Mouse (Mus musculus): Measurements from ENCODE around the gene Gm10985. TPM values are rescaled to one million over a fixed set of nuclear protein-coding genes. Genes with fewer than 3 reads are reported as not detected.
A peak's percentile ranks its signal among the peaks of the same experiment; 100 is the strongest.

The Gm10985 gene
- total RNA-seq (2014; rRNA removed) = not detected in 2 replicates
- polyA plus RNA-seq (2015; fragmentation: Nextera tagmentation; extraction: Ambion mirVana) = not detected in 2 replicates

- ATAC-seq (no peak), DNase-seq (no peak)
- no peak within 1 kb of the TSS for H3K9ac ChIP-seq
- TF ChIP-seq CTCF (IDR thresholded peaks at IDR 0.05; ENCODE audit: low read depth) = no peak
- no peak within 1 kb of the TSS for H3K4me2 ChIP-seq (ENCODE audit: low read depth)
- no peak within 1 kb of the TSS for H3K4me3 ChIP-seq (ENCODE audit: low read depth, low read length)
- 82% methylated on average over 2 of the region's 2 CpGs for WGBS
- H3K27me3 ChIP-seq (ENCODE audit: insufficient read depth, low read length) = no peaks in the 10 kb centered on the region
- no peak within 1 kb of the TSS; the same call in 1 of the 2 replicates for H3K27ac ChIP-seq (ENCODE audit: low read depth, low read length)
- no peaks in the 10 kb centered on the region for H3K4me1 ChIP-seq (ENCODE audit: insufficient read depth)
- H3K36me3 ChIP-seq (ENCODE audit: insufficient read depth) = no peaks in the 10 kb centered on the region
- no peaks in the 10 kb centered on the region for H3K9me3 ChIP-seq (ENCODE audit: low read length)
Observed at GRCm38 (mm10) chr3:53844786-53845185, at the start of gene Gm10985. Gene Gm10985 (plus strand): TSS chr3:53845086.

DNA sequence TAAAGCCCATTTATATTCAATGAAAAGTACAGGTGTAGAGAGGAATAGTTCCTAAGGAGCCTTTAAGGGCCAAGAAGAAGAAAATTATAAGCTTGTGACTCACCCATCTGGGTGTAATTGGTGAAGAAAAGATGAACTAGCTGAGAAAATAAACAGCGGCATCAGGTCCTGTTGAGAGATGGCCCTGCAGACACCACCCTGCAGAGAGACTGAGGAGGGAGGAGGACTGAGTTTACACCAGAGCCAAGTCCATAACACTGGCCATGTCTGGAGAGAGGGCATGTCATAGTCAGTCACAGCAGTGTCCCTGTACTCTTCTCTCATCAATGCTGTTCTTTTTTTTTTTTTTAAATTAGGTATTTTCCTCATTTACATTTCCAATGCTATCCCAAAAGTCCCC lies 48.0 kb upstream of the Gm10985 start:
- H3K36me3 ChIP-seq (ENCODE audit: insufficient read depth) = no peaks in the 10 kb centered on the region
- H3K4me1 ChIP-seq (ENCODE audit: insufficient read depth) = 0 out of 2 replicates have a peak, but pooled peaks cover 3% of the 10 kb centered on the region
- no peak overlapping the region for H3K27ac ChIP-seq (ENCODE audit: low read depth, low read length)
- H3K27me3 ChIP-seq (ENCODE audit: insufficient read depth, low read length) = no peaks in the 10 kb centered on the region
- no peak for ATAC-seq
- no peak overlapping the region for H3K9ac ChIP-seq
- no peak for TF ChIP-seq CTCF (IDR thresholded peaks at IDR 0.05; ENCODE audit: low read depth)
- no peak overlapping the region for H3K4me2 ChIP-seq (ENCODE audit: low read depth)
- no peaks in the 10 kb centered on the region for H3K9me3 ChIP-seq (ENCODE audit: low read length)
- WGBS = 94% methylated on average over 1 of the region's 1 CpGs
- H3K4me3 ChIP-seq (ENCODE audit: low read depth, low read length) = no peak overlapping the region
- no peak for DNase-seq

DNA sequence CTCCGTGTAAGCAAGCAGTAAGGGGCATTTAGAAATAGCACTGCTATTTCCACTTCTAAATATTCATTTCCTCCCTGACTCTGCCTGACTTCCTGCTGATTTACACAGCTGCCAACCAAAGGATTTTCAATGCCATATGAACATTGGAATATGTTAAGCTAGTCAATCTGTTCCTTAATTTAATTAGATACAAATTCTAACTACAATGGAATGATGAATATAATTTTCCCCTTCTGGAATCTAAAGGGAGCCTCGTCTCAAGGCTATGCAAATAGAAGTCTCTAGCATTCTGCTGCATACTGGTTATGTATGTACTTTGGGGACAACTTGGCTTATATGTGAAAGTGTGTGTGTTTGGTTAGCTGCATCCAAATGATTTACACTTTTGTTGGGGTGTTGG lies 45.2 kb upstream of the Gm10985 start:
- 19% methylated on average over 2 of the region's 2 CpGs for WGBS
- no peak overlapping the region for H3K4me2 ChIP-seq (ENCODE audit: low read depth)
- H3K36me3 ChIP-seq (ENCODE audit: insufficient read depth) = no peaks in the 10 kb centered on the region
- DNase-seq (peak; percentile 65), ATAC-seq (peak; percentile 93)
- no peaks in the 10 kb centered on the region for H3K27me3 ChIP-seq (ENCODE audit: insufficient read depth, low read length)
- H3K27ac ChIP-seq (ENCODE audit: low read depth, low read length) = 0 out of 2 replicates have a peak overlapping the region, but pooled peaks have one; percentile 47
- no peak overlapping the region for H3K4me3 ChIP-seq (ENCODE audit: low read depth, low read length)
- no peak for TF ChIP-seq CTCF (IDR thresholded peaks at IDR 0.05; ENCODE audit: low read depth)
- H3K9me3 ChIP-seq (ENCODE audit: low read length) = no peaks in the 10 kb centered on the region
- H3K4me1 ChIP-seq (ENCODE audit: insufficient read depth) = 0 out of 2 replicates have a peak, but pooled peaks cover 3% of the 10 kb centered on the region
- no peak overlapping the region for H3K9ac ChIP-seq

DNA sequence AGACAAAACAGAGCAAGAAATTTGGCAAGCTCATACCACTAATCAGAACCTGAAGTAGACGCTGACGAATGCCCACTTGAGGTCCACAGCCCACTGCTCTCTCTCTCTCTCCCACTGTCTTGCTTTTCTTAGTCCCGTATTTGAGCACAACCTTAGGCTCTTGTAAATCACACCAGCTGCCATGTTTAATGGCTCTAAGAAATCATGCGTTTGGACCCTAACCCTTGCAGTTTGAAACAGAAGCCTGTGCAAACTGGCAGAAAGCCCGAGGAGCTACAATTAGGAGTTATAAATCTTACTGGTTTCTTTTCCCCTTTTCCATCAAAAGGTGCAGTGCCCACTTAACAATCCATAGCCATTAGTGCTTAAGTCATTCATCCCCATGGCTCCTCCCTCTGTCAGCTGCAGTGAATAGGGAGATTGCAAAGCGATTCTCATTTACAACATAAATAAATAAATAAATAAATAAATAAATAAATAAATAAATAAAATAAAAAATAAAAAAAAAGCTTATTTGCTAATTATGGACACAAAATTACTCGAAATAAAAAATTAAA lies 31.4 kb upstream of the Gm10985 start:
- Histone ChIP-seq H3K4me1 (ENCODE audit: insufficient read depth) (no peaks in the 10 kb centered on the region), H3K27me3 (ENCODE audit: insufficient read depth, low read length) (no peaks in the 10 kb centered on the region), H3K4me3 (ENCODE audit: low read depth, low read length) (no peak overlapping the region), H3K4me2 (ENCODE audit: low read depth) (no peak overlapping the region), H3K27ac (ENCODE audit: low read depth, low read length) (no peak overlapping the region), H3K9me3 (ENCODE audit: low read length) (no peaks in the 10 kb centered on the region), H3K9ac (no peak overlapping the region), H3K36me3 (ENCODE audit: insufficient read depth) (no peaks in the 10 kb centered on the region)
- DNase-seq = no peak
- ATAC-seq = no peak
- TF ChIP-seq CTCF (IDR thresholded peaks at IDR 0.05; ENCODE audit: low read depth) = no peak
- WGBS = 52% methylated on average over 7 of the region's 7 CpGs

GRCm38 (mm10) chr3:53834238-53834637 lies 10.6 kb upstream of the Gm10985 start:
- Histone ChIP-seq H3K27ac (ENCODE audit: low read depth, low read length) (peak overlapping the region; percentile 35; the same call in 1 of the 2 replicates), H3K27me3 (ENCODE audit: insufficient read depth, low read length) (no peaks in the 10 kb centered on the region), H3K4me2 (ENCODE audit: low read depth) (no peak overlapping the region), H3K36me3 (ENCODE audit: insufficient read depth) (no peaks in the 10 kb centered on the region), H3K4me1 (ENCODE audit: insufficient read depth) (no peaks in the 10 kb centered on the region), H3K4me3 (ENCODE audit: low read depth, low read length) (no peak overlapping the region), H3K9ac (no peak overlapping the region), H3K9me3 (ENCODE audit: low read length) (no peaks in the 10 kb centered on the region)
- no peak for TF ChIP-seq CTCF (IDR thresholded peaks at IDR 0.05; ENCODE audit: low read depth)
- ATAC-seq = peak; percentile 95
- WGBS = 51% methylated on average over 2 of the region's 2 CpGs
- peak; percentile 84 for DNase-seq

GRCm38 (mm10) chr3:53846206-53846928 lies 1.5 kb downstream of the Gm10985 start:
- ATAC-seq (no peak), DNase-seq (peak; percentile 41)
- Histone ChIP-seq H3K4me3 (ENCODE audit: low read depth, low read length) (no peak overlapping the region), H3K36me3 (ENCODE audit: insufficient read depth) (no peaks in the 10 kb centered on the region), H3K4me2 (ENCODE audit: low read depth) (no peak overlapping the region), H3K27me3 (ENCODE audit: insufficient read depth, low read length) (no peaks in the 10 kb centered on the region), H3K27ac (ENCODE audit: low read depth, low read length) (no peak overlapping the region; the same call in 1 of the 2 replicates), H3K9me3 (ENCODE audit: low read length) (no peaks in the 10 kb centered on the region), H3K9ac (no peak overlapping the region), H3K4me1 (ENCODE audit: insufficient read depth) (no peaks in the 10 kb centered on the region)
- 58% methylated on average over 7 of the region's 7 CpGs for WGBS
- TF ChIP-seq CTCF (IDR thresholded peaks at IDR 0.05; ENCODE audit: low read depth) = no peak

DNA sequence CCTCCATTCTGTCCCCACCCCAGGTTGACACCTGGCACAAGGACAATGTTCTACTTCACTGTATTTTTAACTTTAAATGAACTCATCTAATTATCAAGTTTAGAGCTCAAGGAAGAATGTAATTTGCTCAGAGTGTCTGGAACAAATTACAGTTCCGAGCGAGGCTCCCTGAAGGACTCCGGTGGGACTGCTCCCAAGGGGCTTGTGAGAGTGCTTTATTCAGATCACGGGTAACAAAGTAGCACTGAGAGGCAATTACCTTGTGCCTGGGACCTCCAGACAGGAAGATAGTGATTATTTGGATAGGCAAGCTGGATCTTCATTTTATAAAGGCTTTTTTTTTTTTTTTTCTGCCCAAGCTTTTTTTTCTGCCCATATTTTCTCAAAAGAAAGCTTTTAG lies 2.8 kb downstream of the Gm10985 start:
- Histone ChIP-seq H3K4me1 (ENCODE audit: insufficient read depth) (no peaks in the 10 kb centered on the region), H3K36me3 (ENCODE audit: insufficient read depth) (no peaks in the 10 kb centered on the region), H3K4me3 (ENCODE audit: low read depth, low read length) (no peak overlapping the region), H3K4me2 (ENCODE audit: low read depth) (no peak overlapping the region), H3K9ac (no peak overlapping the region), H3K27me3 (ENCODE audit: insufficient read depth, low read length) (no peaks in the 10 kb centered on the region), H3K27ac (ENCODE audit: low read depth, low read length) (no peak overlapping the region), H3K9me3 (ENCODE audit: low read length) (no peaks in the 10 kb centered on the region)
- 70% methylated on average over 4 of the region's 4 CpGs for WGBS
- DNase-seq = no peak
- no peak for ATAC-seq
- no peak for TF ChIP-seq CTCF (IDR thresholded peaks at IDR 0.05; ENCODE audit: low read depth)

Data from forebrain, postnatal 0 days (tissue).